Mouse (Mus musculus) neural tube, embryonic 15.5 days (tissue): Measurements from ENCODE around the gene Foxf1. TPM values are rescaled to one million over a fixed set of nuclear protein-coding genes. Genes with fewer than 3 reads are reported as not detected.
A peak's percentile ranks its signal among the peaks of the same experiment; 100 is the strongest.

Source experiments
- ATAC-seq: fragments of 200-750 bp; cut with Nextera tagmentation; 2 replicates; pipeline ENCODE4 v1.8.0; 2017; ENCODE audit warnings: mild to moderate bottlenecking, moderate TSS enrichment, moderate library complexity; ENCODE audit not compliant: low FRiP score
- H3K27ac ChIP-seq: fragments of 300-500 bp; sonication (generic); replicated peaks from 2 replicates; pipeline ENCODE4 v1.5.1; 2015; ENCODE audit warnings: mild to moderate bottlenecking, inconsistent platforms
- H3K27me3 ChIP-seq: fragments of 300-500 bp; sonication (generic); replicated peaks from 2 replicates; pipeline ENCODE4 v1.6.1; 2015; ENCODE audit warnings: inconsistent platforms
- H3K36me3 ChIP-seq: fragments of 300-500 bp; sonication (generic); 2 replicates; pipeline ENCODE4 v1.6.1; 2015; ENCODE audit warnings: inconsistent platforms
- H3K4me1 ChIP-seq: fragments of 300-500 bp; sonication (generic); 2 replicates; pipeline ENCODE4 v1.6.1; 2015; ENCODE audit warnings: inconsistent platforms
- H3K4me2 ChIP-seq: fragments of 300-500 bp; sonication (generic); 2 replicates; pipeline ENCODE4 v1.6.1; 2015; ENCODE audit warnings: inconsistent platforms, mild to moderate bottlenecking, moderate library complexity
- H3K4me3 ChIP-seq: fragments of 300-500 bp; sonication (generic); replicated peaks from 2 replicates; pipeline ENCODE4 v1.5.1; 2015; ENCODE audit warnings: mild to moderate bottlenecking, inconsistent platforms
- H3K9ac ChIP-seq: fragments of 300-500 bp; sonication (generic); replicated peaks from 2 replicates; pipeline ENCODE4 v1.6.1; 2015; ENCODE audit warnings: mild to moderate bottlenecking, inconsistent platforms
- H3K9me3 ChIP-seq: fragments of 300-500 bp; sonication (generic); replicated peaks from 2 replicates; pipeline ENCODE4 v1.6.1; 2016; ENCODE audit warnings: inconsistent platforms
- WGBS: fragments of 180-500 bp; shearing (Covaris S2); methylation state at CpG from one replicate; pipeline ENCODE4 v1.1.7; 2015; ENCODE audit warnings: mixed read lengths; 5-methylcytosine and 5-hydroxymethylcytosine counted together
- polyA plus RNA-seq: library from polyadenylated mRNA; unstranded; fragments of >200 nt; fragmentation: Nextera tagmentation; extraction: Ambion mirVana; gene quantifications from 2 replicates; pipeline ENCODE4 v1.2.1, GENCODE M21; 2015

Foxf1 gene
- polyA plus RNA-seq, 1 experiment from 2014 or later, result 1.6 TPM

- Histone ChIP-seq H3K9ac (no peak overlapping the region), H3K27ac (no peak overlapping the region), H3K4me2 (peak overlapping the region; percentile 17; the same call in 1 of the 2 replicates), H3K4me3 (no peak overlapping the region), H3K27me3 (peaks cover 94% of the 10 kb centered on the region), H3K4me1 (peaks cover 6% of the 10 kb centered on the region; the same call in 1 of the 2 replicates), H3K9me3 (0 out of 2 replicates have a peak, but pooled peaks cover 4% of the 10 kb centered on the region), H3K36me3 (no peaks in the 10 kb centered on the region)
- ATAC-seq, result no peak
- 1% methylated on average over 48 of the region's 48 CpGs for WGBS
Observed at GRCm38 (mm10) chr8:121073174-121074107, 10.7 kb upstream of the Foxf1 start.

- Histone ChIP-seq H3K9ac (no peak overlapping the region), H3K27me3 (peaks cover 94% of the 10 kb centered on the region), H3K4me1 (peaks cover 6% of the 10 kb centered on the region; the same call in 1 of the 2 replicates), H3K36me3 (no peaks in the 10 kb centered on the region), H3K27ac (no peak overlapping the region), H3K4me2 (no peak overlapping the region), H3K9me3 (0 out of 2 replicates have a peak, but pooled peaks cover 4% of the 10 kb centered on the region), H3K4me3 (no peak overlapping the region)
- 3% methylated on average over 15 of the region's 15 CpGs for WGBS
- ATAC-seq, result no peak
Observed at GRCm38 (mm10) chr8:121074108-121074847, 9.9 kb upstream of the Foxf1 start.

- no peak overlapping the region for H3K27ac ChIP-seq
- peaks cover 6% of the 10 kb centered on the region; the same call in 1 of the 2 replicates for H3K4me1 ChIP-seq
- H3K4me3 ChIP-seq, result no peak overlapping the region
- peaks cover 94% of the 10 kb centered on the region for H3K27me3 ChIP-seq
- WGBS, result under 1% methylated on average over 10 of the region's 10 CpGs
- no peak overlapping the region for H3K4me2 ChIP-seq
- H3K9ac ChIP-seq, result no peak overlapping the region
- 0 out of 2 replicates have a peak, but pooled peaks cover 4% of the 10 kb centered on the region for H3K9me3 ChIP-seq
- no peak for ATAC-seq
- H3K36me3 ChIP-seq, result no peaks in the 10 kb centered on the region
Observed at GRCm38 (mm10) chr8:121074848-121075145, 9.4 kb upstream of the Foxf1 start.

GRCm38 (mm10) chr8:121075936-121076335 lies 8.2 kb upstream of the Foxf1 start:
- 3% methylated on average over 13 of the region's 13 CpGs for WGBS
- ATAC-seq, result no peak

GRCm38 (mm10) chr8:121076555-121076954 lies 7.6 kb upstream of the Foxf1 start:
- 5% methylated on average over 7 of the region's 7 CpGs for WGBS
- H3K4me2 ChIP-seq, result no peak overlapping the region
- H3K4me1 ChIP-seq, result peaks cover 6% of the 10 kb centered on the region; the same call in 1 of the 2 replicates

More at GRCm38 (mm10) chr8:121075936-121076335, 8.2 kb upstream of the Foxf1 start:
- H3K36me3 ChIP-seq, result no peaks in the 10 kb centered on the region
- no peak overlapping the region for H3K27ac ChIP-seq
- H3K9me3 ChIP-seq, result 0 out of 2 replicates have a peak, but pooled peaks cover 4% of the 10 kb centered on the region
- H3K4me1 ChIP-seq, result peaks cover 6% of the 10 kb centered on the region; the same call in 1 of the 2 replicates
- no peak overlapping the region for H3K9ac ChIP-seq
- H3K4me3 ChIP-seq, result no peak overlapping the region
- H3K27me3 ChIP-seq, result peaks cover 94% of the 10 kb centered on the region
- no peak overlapping the region for H3K4me2 ChIP-seq

GRCm38 (mm10) chr8:121078721-121079120 lies 5.5 kb upstream of the Foxf1 start:
- H3K27me3 ChIP-seq, result peaks cover 95% of the 10 kb centered on the region
- H3K4me2 ChIP-seq, result no peak overlapping the region
- peaks cover 11% of the 10 kb centered on the region for H3K4me1 ChIP-seq
- no peak overlapping the region for H3K27ac ChIP-seq
- ATAC-seq, result no peak
- no peak overlapping the region for H3K4me3 ChIP-seq
- H3K36me3 ChIP-seq, result no peaks in the 10 kb centered on the region
- H3K9me3 ChIP-seq, result 0 out of 2 replicates have a peak, but pooled peaks cover 4% of the 10 kb centered on the region
- WGBS, result 3% methylated on average over 14 of the region's 14 CpGs
- H3K9ac ChIP-seq, result no peak overlapping the region

More at GRCm38 (mm10) chr8:121076555-121076954, 7.6 kb upstream of the Foxf1 start:
- Histone ChIP-seq H3K9me3 (0 out of 2 replicates have a peak, but pooled peaks cover 4% of the 10 kb centered on the region), H3K27me3 (peaks cover 94% of the 10 kb centered on the region), H3K4me3 (no peak overlapping the region), H3K27ac (no peak overlapping the region), H3K9ac (no peak overlapping the region), H3K36me3 (no peaks in the 10 kb centered on the region)
- no peak for ATAC-seq

GRCm38 (mm10) chr8:121079201-121079600 lies 5.0 kb upstream of the Foxf1 start:
- Histone ChIP-seq H3K4me1 (peaks cover 16% of the 10 kb centered on the region), H3K4me2 (no peak overlapping the region), H3K27ac (no peak overlapping the region), H3K9me3 (0 out of 2 replicates have a peak, but pooled peaks cover 4% of the 10 kb centered on the region), H3K27me3 (peaks cover 94% of the 10 kb centered on the region), H3K36me3 (no peaks in the 10 kb centered on the region), H3K9ac (no peak overlapping the region), H3K4me3 (no peak overlapping the region)
- no peak for ATAC-seq
- 3% methylated on average over 7 of the region's 7 CpGs for WGBS

GRCm38 (mm10) chr8:121079944-121080343 lies 4.2 kb upstream of the Foxf1 start:
- no peak for ATAC-seq
- H3K9ac ChIP-seq, result no peak overlapping the region
- whole genome bisulfite sequencing, result 5% methylated on average over 12 of the region's 12 CpGs

GRCm38 (mm10) chr8:121080361-121081090 lies 3.7 kb upstream of the Foxf1 start:
- ATAC-seq, result no peak

More at GRCm38 (mm10) chr8:121079944-121080343, 4.2 kb upstream of the Foxf1 start:
- 0 out of 2 replicates have a peak, but pooled peaks cover 4% of the 10 kb centered on the region for H3K9me3 ChIP-seq
- H3K27me3 ChIP-seq, result peaks cover 94% of the 10 kb centered on the region
- no peak overlapping the region for H3K4me3 ChIP-seq
- peaks cover 23% of the 10 kb centered on the region for H3K4me1 ChIP-seq
- no peak overlapping the region for H3K4me2 ChIP-seq
- no peak overlapping the region for H3K27ac ChIP-seq
- H3K36me3 ChIP-seq, result no peaks in the 10 kb centered on the region

GRCm38 (mm10) chr8:121081398-121081797 lies 2.8 kb upstream of the Foxf1 start:
- H3K9ac ChIP-seq, result no peak overlapping the region
- ATAC-seq, result no peak
- no peaks in the 10 kb centered on the region for H3K36me3 ChIP-seq
- 2% methylated on average over 7 of the region's 7 CpGs for WGBS
- no peak overlapping the region for H3K27ac ChIP-seq
- H3K4me3 ChIP-seq, result no peak overlapping the region
- 0 out of 2 replicates have a peak, but pooled peaks cover under 1% of the 10 kb centered on the region for H3K9me3 ChIP-seq
- no peak overlapping the region for H3K4me2 ChIP-seq
- peaks cover 98% of the 10 kb centered on the region for H3K27me3 ChIP-seq
- peaks cover 25% of the 10 kb centered on the region for H3K4me1 ChIP-seq

More at GRCm38 (mm10) chr8:121080361-121081090, 3.7 kb upstream of the Foxf1 start:
- H3K36me3 ChIP-seq, result no peaks in the 10 kb centered on the region
- under 1% methylated on average over 49 of the region's 49 CpGs for WGBS
- H3K4me3 ChIP-seq, result no peak overlapping the region; the same call in 1 of the 2 replicates
- H3K4me2 ChIP-seq, result no peak overlapping the region
- peaks cover 98% of the 10 kb centered on the region for H3K27me3 ChIP-seq
- H3K27ac ChIP-seq, result no peak overlapping the region
- 0 out of 2 replicates have a peak, but pooled peaks cover 4% of the 10 kb centered on the region for H3K9me3 ChIP-seq
- peaks cover 25% of the 10 kb centered on the region for H3K4me1 ChIP-seq
- no peak overlapping the region for H3K9ac ChIP-seq
